Mouse (Mus musculus): ENCODE measurements around the gene Pde4b.

Gene Pde4b

DNA sequence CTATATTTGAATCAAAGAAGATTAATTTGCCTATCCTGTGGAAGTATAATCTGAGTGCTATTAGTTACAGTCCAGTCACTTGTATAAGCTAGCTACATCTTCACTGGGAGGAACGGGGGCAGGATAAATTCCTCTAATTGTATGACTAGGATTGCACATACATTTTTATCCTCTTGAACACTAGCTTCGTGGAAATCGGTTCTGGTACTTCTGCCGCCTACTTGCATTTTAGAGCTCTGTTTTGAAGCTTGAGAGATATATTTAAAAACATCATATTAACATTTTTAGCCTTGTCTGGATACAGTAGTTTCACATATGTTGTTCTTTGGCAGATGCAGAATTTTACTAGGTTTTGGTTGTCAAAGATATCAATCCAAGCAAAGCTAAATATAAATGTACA lies 310.0 kb downstream of the Pde4b start:
- DNase-seq (ENCODE audit: low spot score in 2 of 2): no peak

DNA sequence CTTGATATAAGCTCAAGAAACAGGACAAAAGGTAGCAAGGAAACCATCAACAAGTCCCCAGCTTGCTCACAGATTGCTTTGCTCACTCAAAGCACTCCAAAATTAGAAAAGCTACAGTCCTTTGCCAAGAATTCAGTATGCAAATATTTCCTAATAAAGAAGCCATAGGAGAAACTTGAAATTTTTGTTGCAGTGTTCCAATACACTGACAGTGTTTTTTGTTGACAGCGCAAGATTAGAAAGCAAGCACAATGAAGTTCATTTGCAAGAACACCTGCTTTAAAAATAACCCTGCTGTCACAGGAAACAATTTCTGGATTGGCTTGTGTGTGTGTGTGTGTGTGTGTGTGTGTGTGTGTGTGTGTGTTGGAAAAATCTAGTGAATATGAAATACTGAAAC lies 311.2 kb downstream of the Pde4b start:
- no peak for DNase-seq (ENCODE audit: low spot score in 2 of 2)

DNA sequence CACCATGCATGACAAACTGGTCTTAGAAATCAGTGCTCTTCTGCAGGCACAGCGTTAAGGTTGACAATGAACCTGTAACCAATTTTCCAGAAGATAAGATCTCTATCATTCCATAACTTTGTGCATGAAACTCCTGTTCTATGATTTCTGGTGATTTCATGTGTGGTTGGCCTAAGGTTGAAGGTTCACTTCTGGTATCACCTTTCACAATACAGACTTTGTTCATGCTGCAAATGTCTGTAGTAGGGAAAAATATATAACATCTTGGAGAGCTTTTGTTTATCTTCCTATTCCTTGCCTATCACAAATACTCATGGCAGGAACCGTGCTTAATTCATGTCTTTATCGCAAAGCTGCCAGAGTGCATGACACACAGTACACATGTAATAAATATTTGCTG lies 319.5 kb downstream of the Pde4b start:
- no peak for DNase-seq (ENCODE audit: low spot score in 2 of 2)

DNA sequence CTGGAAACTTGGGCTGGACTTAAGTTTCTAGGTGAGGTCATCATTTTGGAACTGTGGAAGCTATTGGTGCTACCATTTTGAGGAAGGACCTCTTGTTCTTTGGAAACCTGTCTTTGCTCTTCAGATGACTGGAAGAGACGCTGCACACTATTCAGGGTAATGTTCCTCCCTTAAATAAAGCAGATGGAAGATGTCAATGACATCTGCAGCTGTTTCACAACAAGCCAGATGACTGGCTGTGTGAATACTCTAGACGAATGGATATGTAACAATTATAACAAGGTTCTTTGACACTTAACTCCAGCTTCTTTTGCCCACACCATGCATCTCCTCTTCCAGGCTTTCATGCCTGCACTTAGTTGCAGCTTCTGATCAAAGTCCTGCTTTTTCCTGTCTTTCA lies 320.8 kb downstream of the Pde4b start:
- DNase-seq (ENCODE audit: low spot score in 2 of 2): no peak

DNA sequence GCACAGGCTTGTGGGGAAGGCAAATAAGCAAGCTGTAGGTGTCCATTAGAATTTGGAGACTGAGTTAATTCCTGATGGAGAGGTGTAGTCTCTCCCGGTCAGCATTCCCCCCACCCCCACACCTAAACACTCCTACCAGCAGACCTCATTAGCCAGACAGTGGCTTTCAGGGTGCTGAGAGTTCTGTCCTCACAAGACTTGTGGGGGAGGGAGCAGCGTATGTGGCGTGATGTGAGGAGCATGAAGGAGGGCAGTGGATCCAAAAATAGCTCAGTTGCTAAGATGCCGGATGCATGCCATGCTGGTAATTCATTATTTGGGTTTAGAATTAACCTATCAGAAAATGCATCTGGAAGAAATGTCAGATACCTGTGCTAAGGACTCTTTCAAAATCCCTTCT lies 321.6 kb downstream of the Pde4b start:
- DNase-seq (ENCODE audit: low spot score in 2 of 2): no peak

DNA sequence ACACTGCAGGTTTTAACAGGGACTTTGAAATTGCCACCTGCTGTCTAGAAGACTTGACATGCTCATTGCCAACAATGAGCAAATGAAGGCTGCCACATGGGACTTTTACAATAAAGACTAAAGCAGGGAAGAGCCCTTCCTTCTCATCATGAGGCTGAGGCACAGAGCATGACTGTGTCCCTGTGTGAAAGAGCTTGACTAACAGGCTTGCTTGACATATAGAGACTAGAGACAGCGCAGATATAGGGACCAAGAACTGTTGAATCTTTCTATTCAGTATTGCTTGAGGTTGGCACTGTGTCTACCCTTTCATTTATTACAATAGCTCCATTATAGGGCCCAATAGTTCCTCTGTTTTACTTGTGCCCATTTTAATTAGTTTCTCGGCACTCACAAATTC lies 325.8 kb downstream of the Pde4b start:
- DNase-seq (ENCODE audit: low spot score in 2 of 2): no peak

DNA sequence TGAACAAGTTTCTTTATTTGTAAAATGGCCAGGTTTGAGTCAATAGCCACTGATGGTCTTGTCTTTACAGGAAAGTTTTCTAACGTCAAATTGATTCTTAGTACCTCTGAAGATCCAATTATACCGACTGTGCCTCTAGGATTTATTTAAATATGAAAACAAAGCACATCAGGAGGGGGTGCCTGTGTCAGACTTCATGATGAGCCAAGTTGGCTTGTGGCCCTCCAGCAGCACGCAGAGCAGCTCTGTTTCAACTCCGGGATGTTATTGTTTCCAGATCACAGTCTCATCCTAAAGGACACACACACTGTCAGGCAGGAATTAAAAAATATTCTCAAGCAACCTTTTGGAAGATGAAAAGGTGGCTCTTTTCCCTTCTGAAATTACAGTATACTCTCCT lies 326.5 kb downstream of the Pde4b start:
- DNase-seq (ENCODE audit: low spot score in 2 of 2): no peak

DNA sequence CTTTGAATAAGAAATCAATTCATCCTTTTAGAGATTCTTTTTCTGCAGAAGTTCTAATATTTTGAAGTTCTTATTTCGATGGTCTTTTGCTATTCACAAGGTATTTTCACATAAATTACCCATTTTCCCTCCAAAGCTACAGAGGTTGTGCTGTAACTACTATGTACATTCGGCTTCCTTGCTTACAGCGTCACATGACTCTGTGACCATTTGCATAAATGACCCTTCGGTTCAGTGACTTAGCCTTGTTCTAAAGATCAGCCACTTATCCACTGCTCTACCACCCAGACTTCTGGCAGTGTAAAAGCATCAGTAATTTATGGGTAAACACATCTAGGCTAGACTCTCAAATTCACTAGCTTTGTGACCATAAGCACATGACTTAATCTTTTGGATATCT lies 327.3 kb downstream of the Pde4b start:
- no peak for DNase-seq (ENCODE audit: low spot score in 2 of 2)

DNA sequence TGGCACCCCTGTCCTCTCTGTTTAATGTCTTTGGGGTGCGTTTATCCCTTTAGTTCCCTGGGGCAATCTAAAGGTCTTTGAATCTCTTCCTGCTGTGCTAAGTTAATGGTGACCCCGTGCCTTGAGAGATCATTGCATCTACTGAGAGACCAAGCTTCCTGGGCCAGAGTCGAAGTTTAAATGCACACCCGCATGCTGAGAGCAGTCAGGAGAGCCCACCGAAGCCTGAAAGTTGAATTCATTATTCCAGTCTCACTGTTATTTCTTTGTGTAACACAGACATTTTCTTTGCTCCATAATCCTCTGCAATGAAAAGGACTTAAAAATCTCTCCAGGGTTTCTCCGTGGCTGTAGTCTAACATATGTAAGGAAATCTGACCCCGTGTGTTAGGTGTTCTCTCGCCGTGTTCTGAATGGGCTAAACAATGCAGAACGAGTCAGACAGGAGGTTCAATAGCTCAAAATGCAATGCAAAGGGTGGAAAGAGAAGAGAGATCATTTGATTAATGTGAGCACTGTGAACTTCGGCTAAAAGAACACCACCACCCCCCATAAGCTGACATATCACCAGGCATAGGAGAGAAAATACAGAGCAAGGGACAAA lies 333.6 kb downstream of the Pde4b start:
- DNase-seq (ENCODE audit: low spot score in 2 of 2): no peak

DNA sequence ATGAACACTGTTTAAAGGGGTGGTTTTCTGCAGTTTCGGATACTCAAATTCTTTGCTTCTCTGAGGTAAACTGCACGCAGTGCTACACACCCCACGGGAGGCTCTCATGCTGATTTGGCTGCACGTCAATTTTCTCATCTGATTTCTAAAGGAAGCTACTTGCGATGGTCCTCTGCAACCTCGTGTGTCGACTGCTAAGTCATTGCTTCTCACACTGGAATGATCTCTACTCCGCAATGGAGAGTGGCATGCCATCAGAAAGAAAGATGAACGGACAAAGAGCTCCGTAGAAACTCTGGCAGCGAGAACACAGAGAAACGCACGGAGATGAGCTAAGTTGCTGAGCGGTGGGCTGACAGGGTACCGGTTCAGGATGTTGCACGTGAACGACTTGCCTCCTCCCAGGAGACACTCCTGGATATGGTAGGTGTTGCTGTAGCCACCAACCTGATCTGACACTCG lies 334.1 kb downstream of the Pde4b start:
- no peak for DNase-seq (ENCODE audit: low spot score in 2 of 2)

DNA sequence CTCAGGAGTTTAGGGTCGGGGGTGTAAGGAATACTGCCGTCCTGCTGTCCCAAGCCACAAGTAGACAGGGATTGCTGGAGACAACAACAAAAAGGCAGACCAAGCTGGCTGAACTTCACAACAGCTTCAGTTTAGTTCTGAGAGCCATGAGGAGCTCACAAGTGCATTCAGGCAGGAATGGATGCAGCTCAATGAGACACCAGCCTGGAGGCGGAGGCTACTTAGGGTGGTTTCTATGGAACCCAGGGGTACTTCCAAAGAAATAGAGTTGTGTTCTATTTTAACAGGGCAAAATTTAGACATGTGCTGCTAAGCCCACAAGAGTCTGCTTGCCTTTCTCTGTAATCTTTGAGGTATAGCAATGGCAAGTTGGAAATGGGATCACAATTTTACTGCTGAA lies 336.8 kb downstream of the Pde4b start:
- no peak for DNase-seq (ENCODE audit: low spot score in 2 of 2)

DNA sequence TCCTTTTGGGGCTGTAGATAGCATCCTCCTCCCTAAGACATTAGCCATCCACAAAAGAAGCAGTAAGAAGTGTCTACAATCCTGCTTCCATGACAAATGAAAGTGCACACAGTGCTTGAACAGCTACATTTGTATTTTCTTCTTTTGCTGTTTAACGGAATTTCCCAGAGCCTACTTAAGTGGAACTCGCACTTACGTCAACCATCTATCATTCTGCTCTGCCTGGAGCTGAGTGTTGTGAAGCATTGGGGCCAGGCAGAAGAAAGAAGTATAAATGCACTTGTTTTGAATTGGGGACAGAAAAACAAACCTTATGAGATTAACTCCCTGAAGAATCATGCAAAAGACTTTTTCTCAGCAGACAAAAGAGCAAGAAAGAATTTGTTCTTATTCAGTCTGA lies 338.1 kb downstream of the Pde4b start:
- no peak for DNase-seq (ENCODE audit: low spot score in 2 of 2)

DNA sequence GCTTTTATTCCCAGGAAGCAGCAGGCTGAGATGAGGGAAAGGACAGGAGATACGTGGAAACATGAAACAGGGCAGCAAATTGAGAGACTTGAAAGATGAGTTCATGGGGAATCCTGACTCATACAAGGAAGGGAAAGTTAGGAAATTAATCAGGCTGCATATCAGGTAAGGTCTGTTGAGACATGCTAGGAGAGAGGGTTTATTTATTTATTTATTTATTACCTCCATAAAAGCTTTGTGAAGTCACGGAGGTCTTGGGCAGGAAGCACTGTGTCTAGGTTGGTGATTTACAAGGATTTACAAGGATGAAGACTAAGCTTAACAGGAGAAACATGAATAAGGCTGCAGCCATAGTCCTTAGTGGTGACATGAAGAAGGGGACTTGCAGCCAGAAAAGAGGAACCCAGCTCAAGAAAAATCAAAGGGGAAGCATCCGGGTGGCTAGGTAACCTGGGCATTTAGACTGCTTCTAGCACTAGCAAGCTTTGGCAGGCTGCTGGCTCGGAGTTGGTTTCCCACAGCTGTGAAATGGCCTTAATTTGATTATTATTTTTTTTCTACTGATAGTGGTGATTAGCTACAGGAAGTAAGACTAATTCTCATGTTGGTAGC lies 342.5 kb downstream of the Pde4b start:
- no peak for DNase-seq (ENCODE audit: low spot score in 2 of 2)

DNA sequence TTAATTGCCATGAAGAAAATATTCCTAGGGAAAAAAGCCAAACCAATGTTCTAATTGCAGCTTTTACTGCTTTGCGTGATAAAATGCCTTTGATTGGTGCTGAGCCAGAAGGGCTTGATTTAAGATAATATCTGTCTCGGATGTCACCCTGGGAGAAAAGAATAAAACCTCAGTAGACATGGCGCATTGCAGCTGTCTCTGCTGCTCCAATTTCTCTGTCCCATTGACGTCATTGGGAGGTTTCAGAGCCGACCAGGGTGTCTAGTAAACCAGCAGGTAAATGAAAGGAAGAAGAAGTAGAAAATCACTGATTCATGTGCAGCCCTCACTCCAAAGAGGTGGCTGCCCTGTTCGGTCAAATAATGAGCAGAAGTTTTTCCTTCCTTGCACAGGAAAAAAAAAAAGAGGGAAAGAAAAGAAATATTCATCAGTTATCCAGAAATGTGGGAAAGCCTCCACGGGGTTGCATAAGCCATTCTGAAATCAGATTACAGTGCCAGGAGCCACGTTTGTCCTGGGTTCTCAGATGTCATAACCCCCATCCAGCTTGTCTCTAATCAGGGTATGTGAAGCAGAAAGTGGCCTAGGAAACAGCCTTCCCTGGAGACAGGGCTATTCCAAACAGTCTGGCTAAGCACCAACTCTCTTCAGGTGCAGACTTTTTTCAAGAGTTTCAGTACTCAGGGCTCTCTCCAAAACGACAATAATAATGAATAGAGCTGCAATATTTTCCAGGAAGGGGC lies 344.9 kb downstream of the Pde4b start:
- DNase-seq (ENCODE audit: low spot score in 2 of 2): no peak

DNA sequence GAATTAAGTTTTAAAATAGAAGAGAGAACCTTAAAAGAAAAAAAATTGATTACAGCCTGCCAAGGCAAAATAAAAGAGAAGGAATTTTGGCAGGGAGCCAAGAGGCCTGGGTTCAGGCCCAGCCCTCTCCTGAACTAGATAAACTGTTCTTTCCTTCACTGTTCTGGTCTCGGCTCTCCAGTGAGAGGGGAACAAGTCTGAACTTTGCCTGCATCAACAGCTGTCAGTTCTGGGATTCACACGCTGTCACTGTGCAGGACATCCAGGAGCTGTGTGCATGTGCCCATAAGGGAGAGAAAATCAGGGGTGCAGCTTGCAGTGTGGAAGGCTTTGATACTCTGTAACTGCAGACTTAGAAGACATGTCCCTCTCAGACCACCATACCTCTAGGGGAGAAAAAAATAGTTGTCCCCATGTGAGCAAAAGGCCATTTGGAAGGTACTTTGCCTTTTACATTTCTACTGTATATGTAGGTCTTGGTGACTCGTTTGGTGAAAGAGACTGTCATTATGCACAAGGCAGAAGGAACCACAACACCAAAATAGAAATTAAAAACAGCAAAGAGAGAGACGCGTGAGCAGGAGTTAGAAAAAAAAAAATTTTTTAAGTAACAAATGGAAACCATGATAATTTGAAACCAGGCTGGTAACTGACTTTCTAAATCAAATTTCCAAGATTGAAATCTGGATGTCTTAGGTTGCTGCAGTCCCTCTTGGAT lies 352.2 kb downstream of the Pde4b start:
- DNase-seq (ENCODE audit: low spot score in 2 of 2): no peak

DNA sequence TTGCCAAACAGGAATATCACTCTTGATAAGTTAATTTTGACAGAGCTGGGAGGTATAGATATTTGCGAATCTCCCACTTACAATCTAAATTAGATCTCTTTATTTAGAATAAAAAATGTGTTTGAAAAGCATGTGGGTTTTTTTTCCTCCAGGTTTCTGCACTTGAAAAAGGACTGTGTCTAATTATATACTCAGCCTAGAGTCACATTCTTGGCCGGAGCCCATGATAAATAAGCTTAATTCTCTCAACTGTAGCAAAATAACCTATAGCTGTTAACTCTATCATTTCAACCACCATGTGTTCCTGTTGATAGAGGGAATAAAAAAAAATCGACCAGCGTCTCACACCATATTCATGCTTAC lies 352.8 kb downstream of the Pde4b start:
- DNase-seq (ENCODE audit: low spot score in 2 of 2): no peak

DNA sequence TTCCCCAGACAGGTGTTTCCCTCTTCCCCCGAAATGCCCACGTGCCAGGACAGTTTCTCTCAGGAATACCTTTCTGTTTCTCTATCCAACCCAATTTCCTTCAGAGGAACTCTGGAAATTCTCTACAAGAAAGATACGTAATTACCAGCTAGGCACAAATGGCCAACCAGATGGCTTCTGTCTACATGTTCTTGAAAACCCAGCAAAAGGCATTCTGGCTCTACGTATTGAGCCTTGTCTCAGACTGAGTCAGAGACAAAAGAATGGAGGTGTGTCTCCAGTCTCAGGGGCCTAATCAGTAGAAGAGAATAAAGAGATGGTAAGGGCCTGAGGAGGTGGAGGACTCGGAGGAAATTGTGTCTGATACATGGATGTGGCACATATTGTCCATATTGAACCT lies 356.2 kb downstream of the Pde4b start:
- DNase-seq (ENCODE audit: low spot score in 2 of 2): no peak

DNA sequence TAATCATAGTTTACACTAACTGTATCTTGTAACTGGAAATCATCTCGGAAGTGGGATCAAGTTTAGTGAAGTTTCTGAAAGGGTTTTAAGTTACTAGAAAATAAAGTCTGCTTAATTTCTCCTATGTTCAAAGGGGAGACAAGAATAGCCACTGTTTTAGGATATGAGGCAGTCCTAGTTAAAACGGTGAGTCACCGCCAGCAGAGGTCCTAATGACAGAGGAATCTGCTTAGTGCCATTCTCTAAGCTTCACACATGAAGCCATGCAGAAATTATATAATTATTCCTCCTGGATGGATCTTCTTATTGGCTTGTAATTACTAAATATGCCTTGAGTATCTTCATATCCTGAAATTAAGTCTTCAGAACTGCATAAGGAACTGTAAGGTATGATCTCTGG lies 357.2 kb downstream of the Pde4b start:
- DNase-seq (ENCODE audit: low spot score in 2 of 2): no peak

DNA sequence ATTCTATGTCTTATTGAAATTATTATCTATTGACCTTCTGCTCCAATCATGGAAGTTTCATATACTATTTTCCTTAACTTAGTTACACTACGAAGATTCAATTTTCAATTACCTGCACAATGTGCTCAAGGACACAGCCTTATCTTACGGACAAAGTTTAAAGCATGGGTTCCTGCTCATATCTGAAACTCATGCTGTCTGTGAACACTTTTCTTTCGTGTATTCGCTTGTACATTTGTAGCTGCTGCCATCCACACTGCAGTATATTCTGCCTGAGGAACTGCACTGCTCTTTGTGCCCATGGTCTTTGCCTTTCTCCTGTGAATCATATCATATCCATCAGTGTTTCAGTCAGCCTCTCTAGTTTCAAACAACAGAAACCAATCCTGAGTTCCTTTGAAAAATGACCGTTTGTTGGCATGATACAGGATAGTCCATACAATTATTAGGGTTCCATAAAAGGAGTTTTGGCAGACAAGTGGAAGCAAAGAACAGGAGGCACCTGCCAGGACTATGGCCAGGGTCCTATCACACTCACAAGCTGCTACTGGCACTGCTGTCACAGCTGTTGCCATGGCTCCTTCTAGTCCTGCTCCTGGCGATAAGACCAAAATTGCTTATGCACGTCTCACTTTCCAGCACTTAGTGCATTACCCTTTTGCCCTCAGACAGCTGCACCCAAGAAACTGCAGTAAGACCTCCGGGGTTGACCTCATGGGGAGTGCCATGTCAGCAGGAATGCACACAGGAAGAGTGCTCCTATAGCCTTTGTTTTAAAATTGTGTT lies 359.0 kb downstream of the Pde4b start:
- DNase-seq (ENCODE audit: low spot score in 2 of 2): no peak

DNA sequence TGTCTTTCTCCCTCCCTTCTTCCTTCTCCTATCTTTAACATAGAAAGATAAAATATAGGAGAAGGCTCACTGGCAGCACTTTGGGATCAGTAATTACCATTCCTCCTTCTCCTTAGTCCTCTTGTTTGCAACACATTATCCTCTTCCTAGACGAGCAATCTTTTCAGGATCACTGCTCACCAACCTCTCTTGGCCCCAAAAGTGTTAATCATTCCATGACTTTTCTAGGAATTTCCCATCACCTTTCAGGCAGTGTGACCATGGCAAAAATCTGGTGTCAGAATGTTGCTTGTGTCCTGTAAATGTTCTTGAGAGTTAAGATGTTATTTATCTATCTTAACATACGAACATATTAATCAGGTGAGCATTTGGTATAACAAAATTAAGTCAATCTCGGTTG lies 369.1 kb downstream of the Pde4b start:
- DNase-seq (ENCODE audit: low spot score in 2 of 2): no peak

DNA sequence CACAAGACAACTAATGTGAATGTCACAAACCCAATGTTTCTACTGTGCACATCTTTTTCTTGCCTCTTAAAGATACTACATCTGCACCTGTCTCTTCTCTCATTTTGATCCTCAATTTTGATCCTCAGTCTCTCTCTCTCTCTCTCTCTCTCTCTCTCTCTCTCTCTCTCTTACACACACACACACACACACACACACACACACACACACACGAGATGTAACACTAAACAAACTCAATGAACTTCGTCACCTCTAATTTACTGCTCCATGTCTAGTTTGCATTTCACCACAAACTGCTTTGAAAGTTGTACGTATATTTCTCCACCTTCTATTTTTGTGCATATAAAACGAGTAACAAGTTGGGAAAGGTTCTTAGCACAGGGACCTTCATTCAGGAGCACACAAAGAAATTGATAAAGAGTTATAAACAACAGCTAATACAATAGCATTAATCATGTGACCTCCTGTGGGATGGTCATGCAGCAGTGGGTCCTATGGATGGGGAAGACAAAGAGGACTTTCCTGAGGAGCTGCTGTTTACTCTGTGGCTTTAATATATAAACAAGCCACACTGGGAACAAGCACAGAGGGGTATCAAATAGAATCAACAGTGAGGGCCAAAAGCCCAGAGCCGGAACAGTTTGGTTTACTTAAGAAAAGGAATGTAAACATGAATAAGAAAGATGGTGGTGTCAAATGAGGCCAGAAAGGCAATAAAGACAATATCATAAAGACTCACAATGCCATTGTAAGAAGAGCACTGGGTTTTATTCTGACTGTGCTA lies 372.1 kb downstream of the Pde4b start:
- DNase-seq (ENCODE audit: low spot score in 2 of 2): no peak
